Mouse (Mus musculus) kidney, adult 2 months (tissue): Measurements from ENCODE around the gene Speer4b. TPM values are rescaled to one million over a fixed set of nuclear protein-coding genes. Genes with fewer than 3 reads are reported as not detected.
"Not testable (repeated sequence)": the region's sequence is repeated elsewhere in the genome, so short reads cannot be mapped to it uniquely, and the experiment has no call there.

Experiments
- DNase-seq: peaks from one replicate; pipeline ENCODE4 v3.0.0; 2021
- H3K27ac ChIP-seq: fragments of 200-500 bp; 2 replicates; pipeline ENCODE4 v1.5.1; 2012; ENCODE audit warnings: low read depth, low read length, control low read depth, inconsistent platforms; ENCODE audit not compliant: insufficient read depth
- H3K27me3 ChIP-seq: fragments of 200-500 bp; replicated peaks from 2 replicates; pipeline ENCODE4 v1.6.1; 2012; ENCODE audit warnings: mild to moderate bottlenecking, moderate library complexity, low read length, inconsistent platforms; ENCODE audit not compliant: control insufficient read depth, insufficient read depth
- H3K36me3 ChIP-seq: fragments of 200-500 bp; 2 replicates; pipeline ENCODE4 v1.6.1; 2012; ENCODE audit warnings: mild to moderate bottlenecking, moderate library complexity, low read length, inconsistent platforms; ENCODE audit not compliant: control insufficient read depth, insufficient read depth
- H3K4me1 ChIP-seq: fragments of 200-500 bp; 2 replicates; pipeline ENCODE4 v1.6.1; 2011; ENCODE audit warnings: low read length; ENCODE audit not compliant: control insufficient read depth, insufficient read depth
- H3K4me3 ChIP-seq: fragments of 200-500 bp; 2 replicates; pipeline ENCODE4 v1.5.1; 2011; ENCODE audit warnings: mild to moderate bottlenecking, low read depth, low read length, control low read depth; ENCODE audit not compliant: insufficient read depth
- CTCF ChIP-seq: fragments of 200-500 bp; conservative IDR thresholded peaks from 2 replicates; pipeline ENCODE4 v1.5.1; 2011; ENCODE audit warnings: low read depth, mild to moderate bottlenecking, control low read depth, low read length, moderate library complexity, mixed read lengths; ENCODE audit not compliant: insufficient read depth, insufficient read length
- POLR2A ChIP-seq: fragments of 200-500 bp; IDR thresholded peaks from one replicate; pipeline ENCODE4 v1.6.1; 2011; ENCODE audit warnings: low read depth, low read length, control low read depth
- WGBS: fragments of 180-500 bp; shearing (Covaris S2); methylation state at CpG from one replicate; pipeline ENCODE4 v1.1.7; 2018; 5-methylcytosine and 5-hydroxymethylcytosine counted together
- polyA plus RNA-seq: library from polyadenylated mRNA; depleted of rRNA; stranded (reverse); fragments of >200 nt; gene quantifications from 2 replicates; pipeline ENCODE4 v1.2.3, GENCODE M21; 2012; rRNA removed

The Speer4b gene
- not detected in 2 replicates for polyA plus RNA-seq

DNA sequence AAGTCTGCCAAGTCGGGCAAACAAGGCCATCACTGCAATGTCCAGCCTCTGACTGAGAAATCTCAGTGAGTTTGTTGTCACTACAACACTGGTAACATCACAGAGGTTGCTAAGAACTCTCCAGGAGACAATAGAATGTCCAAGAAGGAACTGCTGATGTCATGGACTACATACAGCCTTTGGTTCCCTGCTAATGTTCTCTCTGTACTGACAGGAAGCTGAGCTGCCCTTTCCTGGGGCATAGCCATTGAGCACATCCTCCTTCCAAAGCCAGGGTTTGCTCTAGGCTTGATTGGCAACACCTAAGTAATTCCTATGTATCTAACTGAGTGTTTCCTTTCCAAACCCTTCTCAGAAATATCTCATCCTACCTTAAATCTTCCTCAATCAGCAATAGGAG is at the start of gene Speer4b:
Speer4b (minus strand) TSS at position 101 of the 400 bp plus-strand sequence.
- not testable (repeated sequence) for H3K27ac ChIP-seq

DNA sequence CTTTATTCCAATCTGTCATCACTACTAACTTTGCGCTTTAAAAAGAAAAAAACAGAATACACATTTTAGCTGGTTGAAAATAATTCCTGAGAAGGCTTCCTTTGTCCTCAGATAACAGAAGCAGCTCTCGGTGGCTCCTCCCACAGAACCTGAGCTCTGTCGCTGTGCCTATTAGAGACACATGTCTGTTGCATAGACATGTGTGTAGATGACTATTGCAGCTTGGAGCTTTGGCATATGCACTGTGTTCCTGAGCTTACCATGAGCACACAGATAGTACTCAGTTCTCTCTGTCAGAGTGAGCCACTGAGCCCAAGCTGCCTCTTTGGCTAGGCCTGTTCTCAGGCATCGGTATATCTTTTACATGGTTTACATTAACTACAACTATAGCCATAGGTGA is 48.1 kb upstream of the Speer4b start:
- Histone ChIP-seq H3K4me1 (no peaks in the 10 kb centered on the region), H3K4me3 (no peak overlapping the region), H3K27ac (no peak overlapping the region), H3K27me3 (no peaks in the 10 kb centered on the region), H3K36me3 (no peaks in the 10 kb centered on the region)
- 85% methylated on average over 4 of the region's 4 CpGs for WGBS
- no peak for TF ChIP-seq CTCF
- no peak for TF ChIP-seq POLR2A
- DNase-seq, result no peak

More for the DNA sequence above, at the start of gene Speer4b:
- H3K4me3 ChIP-seq, H3K4me1 ChIP-seq, H3K36me3 ChIP-seq, DNase-seq, H3K27me3 ChIP-seq: not testable (repeated sequence)
- 55% methylated on average over 1 of the region's 1 CpGs for WGBS

GRCm38 (mm10) chr5:27544816-27545270 is 43.6 kb upstream of the Speer4b start:
- no peak overlapping the region for H3K4me3 ChIP-seq
- no peak overlapping the region for H3K27ac ChIP-seq
- DNase-seq, result peak; percentile 29
- no peak for TF ChIP-seq CTCF
- no peak for TF ChIP-seq POLR2A
- H3K36me3 ChIP-seq, result no peaks in the 10 kb centered on the region
- no peaks in the 10 kb centered on the region for H3K27me3 ChIP-seq
- no peaks in the 10 kb centered on the region for H3K4me1 ChIP-seq
- WGBS, result 9% methylated on average over 2 of the region's 2 CpGs

DNA sequence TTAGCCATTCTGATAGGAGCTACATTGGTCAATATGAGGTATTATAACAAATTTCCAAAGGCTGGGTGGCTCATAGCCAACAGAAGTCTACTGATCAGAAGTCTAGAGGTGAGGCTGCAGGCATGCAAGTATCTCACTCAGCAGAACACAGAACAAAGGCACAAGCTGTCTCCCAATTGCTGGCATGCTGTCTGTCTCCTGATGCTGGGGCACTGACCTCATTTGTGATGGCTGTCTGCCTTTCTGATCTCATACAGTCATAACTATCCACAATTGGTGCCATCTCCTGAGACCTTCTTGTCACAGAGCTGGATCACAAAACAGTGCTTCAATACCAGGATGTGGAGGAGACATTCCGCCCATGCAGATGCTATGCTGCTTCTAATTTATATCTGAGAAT is 25.7 kb upstream of the Speer4b start:
- H3K4me1 ChIP-seq, result no peaks in the 10 kb centered on the region
- no peak for TF ChIP-seq CTCF
- TF ChIP-seq POLR2A, result no peak
- no peak overlapping the region for H3K27ac ChIP-seq
- no peak for DNase-seq
- H3K36me3 ChIP-seq, result no peaks in the 10 kb centered on the region
- no peaks in the 10 kb centered on the region for H3K27me3 ChIP-seq
- H3K4me3 ChIP-seq, result no peak overlapping the region
- 83% methylated on average over 1 of the region's 1 CpGs for WGBS

DNA sequence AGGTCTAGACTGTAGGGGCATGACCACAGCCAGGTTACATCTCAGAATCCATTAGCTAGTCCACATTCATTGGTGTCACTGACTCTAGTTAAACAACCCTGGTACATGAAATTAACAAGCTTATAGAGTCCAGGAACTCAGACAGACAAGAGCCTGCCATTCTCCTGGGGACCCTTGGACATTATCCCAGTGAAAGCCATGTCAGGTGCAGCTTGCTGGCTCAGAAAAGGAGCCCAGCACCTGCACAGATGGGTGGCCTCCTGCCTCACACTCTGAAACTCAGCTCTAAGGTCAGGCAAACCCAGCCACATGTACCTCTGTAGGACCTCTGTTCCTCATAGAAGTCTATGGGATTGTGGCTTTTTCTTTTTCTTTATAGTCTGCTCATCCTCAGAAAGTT is 17.5 kb upstream of the Speer4b start:
- no peak overlapping the region for H3K27ac ChIP-seq
- H3K4me3 ChIP-seq, result no peak overlapping the region
- no peaks in the 10 kb centered on the region for H3K36me3 ChIP-seq
- H3K27me3 ChIP-seq, result no peaks in the 10 kb centered on the region
- TF ChIP-seq CTCF, result no peak
- TF ChIP-seq POLR2A, result no peak
- no peak for DNase-seq
- H3K4me1 ChIP-seq, result no peaks in the 10 kb centered on the region

- Histone ChIP-seq H3K4me1 (no peaks in the 10 kb centered on the region), H3K27me3 (no peaks in the 10 kb centered on the region), H3K4me3 (no peak overlapping the region), H3K36me3 (no peaks in the 10 kb centered on the region), H3K27ac (no peak overlapping the region)
- no peak for DNase-seq
- WGBS, result 82% methylated on average over 4 of the region's 4 CpGs
- TF ChIP-seq POLR2A, result no peak
- no peak for TF ChIP-seq CTCF
Observed at GRCm38 (mm10) chr5:27490942-27491341, 10.3 kb downstream of the Speer4b start.

- no peaks in the 10 kb centered on the region for H3K4me1 ChIP-seq
- no peaks in the 10 kb centered on the region for H3K27me3 ChIP-seq
- H3K4me3 ChIP-seq, result no peak overlapping the region
- H3K27ac ChIP-seq, result no peak overlapping the region
- H3K36me3 ChIP-seq, result no peaks in the 10 kb centered on the region
- TF ChIP-seq POLR2A (no peak), CTCF (no peak)
- 25% methylated on average over 1 of the region's 1 CpGs for WGBS
- peak; percentile 17 for DNase-seq
Observed at GRCm38 (mm10) chr5:27486138-27486537, 15.1 kb downstream of the Speer4b start.

- TF ChIP-seq CTCF (no peak), POLR2A (no peak)
- no peaks in the 10 kb centered on the region for H3K27me3 ChIP-seq
- H3K4me3 ChIP-seq, result no peak overlapping the region
- no peaks in the 10 kb centered on the region for H3K4me1 ChIP-seq
- H3K27ac ChIP-seq, result no peak overlapping the region
- WGBS, result 78% methylated on average over 2 of the region's 2 CpGs
- no peaks in the 10 kb centered on the region for H3K36me3 ChIP-seq
- DNase-seq, result no peak
Observed at GRCm38 (mm10) chr5:27481706-27482105, 19.5 kb downstream of the Speer4b start.
